Mouse (Mus musculus): ENCODE data around the gene Pid1.

GRCm38 (mm10) chr1:84249772-84250338 lies 114.1 kb downstream of the Pid1 start:
- TF ChIP-seq GATA1 (IDR thresholded peaks at IDR 0.05; ENCODE audit: borderline replicate concordance, low read length) (no peak), FLI1 (IDR thresholded peaks at IDR 0.05; ENCODE audit: low read length) (no peak)
